Mouse (Mus musculus) hindbrain, postnatal 0 days (tissue): ENCODE results near the gene Bend6. TPM values are rescaled to one million over a fixed set of nuclear protein-coding genes. Genes with fewer than 3 reads are reported as not detected.
A peak's percentile ranks its signal among the peaks of the same experiment; 100 is the strongest.
"Not testable (repeated sequence)": the region's sequence is repeated elsewhere in the genome, so short reads cannot be mapped to it uniquely, and the experiment has no call there.

ENCODE experiments used
- ATAC-seq: fragments of 200-750 bp; cut with Nextera tagmentation; 2 replicates; pipeline ENCODE4 v1.8.0; 2017; ENCODE audit warnings: mild to moderate bottlenecking, moderate TSS enrichment, moderate library complexity
- DNase-seq: peaks from one replicate; pipeline ENCODE4 v3.0.0-alpha.2; 2015; ENCODE audit warnings: low spot score
- H3K27ac ChIP-seq: fragments of 300-500 bp; sonication (generic); 2 replicates; pipeline ENCODE4 v1.5.1; 2014; ENCODE audit warnings: mild to moderate bottlenecking
- H3K27me3 ChIP-seq: fragments of 300-500 bp; sonication (generic); 2 replicates; pipeline ENCODE4 v1.6.1; 2014; ENCODE audit warnings: low read length, mixed read lengths; ENCODE audit not compliant: insufficient read depth
- H3K36me3 ChIP-seq: fragments of 300-500 bp; sonication (generic); 2 replicates; pipeline ENCODE4 v1.6.1; 2014; ENCODE audit warnings: low read length, mixed read lengths; ENCODE audit not compliant: insufficient read depth
- H3K4me1 ChIP-seq: fragments of 300-500 bp; sonication (generic); 2 replicates; pipeline ENCODE4 v1.6.1; 2014; ENCODE audit warnings: antibody characterized with exemption, low read length, mixed read lengths; ENCODE audit not compliant: insufficient read depth
- H3K4me2 ChIP-seq: fragments of 300-500 bp; sonication (generic); 2 replicates; pipeline ENCODE4 v1.6.1; 2014; ENCODE audit warnings: low read depth, mild to moderate bottlenecking, low read length, moderate library complexity, mixed read lengths
- H3K4me3 ChIP-seq: fragments of 300-500 bp; sonication (generic); 2 replicates; pipeline ENCODE4 v1.5.1; 2014; ENCODE audit warnings: low read length
- H3K9ac ChIP-seq: fragments of 300-500 bp; sonication (generic); replicated peaks from 2 replicates; pipeline ENCODE4 v1.6.1; 2014; ENCODE audit warnings: mild to moderate bottlenecking, low read length, moderate library complexity, mixed read lengths
- H3K9me3 ChIP-seq: fragments of 300-500 bp; sonication (generic); 2 replicates; pipeline ENCODE4 v1.6.1; 2016; ENCODE audit warnings: low read length, mixed read lengths
- CTCF ChIP-seq: IDR thresholded peaks from 2 replicates; pipeline ENCODE4 v1.5.1; 2016; ENCODE audit warnings: antibody characterized with exemption, control low read depth, low read depth
- WGBS: fragments of 180-500 bp; shearing (Covaris S2); extraction: QIAGEN DNeasy Blood & Tissue Kit; methylation state at CpG from one replicate; pipeline ENCODE4 v1.1.7; 2014; 5-methylcytosine and 5-hydroxymethylcytosine counted together
- polyA plus RNA-seq: library from polyadenylated mRNA; unstranded; fragments of >200 nt; fragmentation: Nextera tagmentation; extraction: Ambion mirVana; gene quantifications from 2 replicates; pipeline ENCODE4 v1.2.1, GENCODE M21; 2015
- total RNA-seq: library from RNA; depleted of rRNA; stranded (reverse); fragments of >200 nt; gene quantifications from 2 replicates; pipeline ENCODE4 v1.2.3, GENCODE M21; 2014

The Bend6 gene
- total and polyA plus RNA-seq, 2 experiments from 2014 or later, result 97.8 to 107 TPM

DNA sequence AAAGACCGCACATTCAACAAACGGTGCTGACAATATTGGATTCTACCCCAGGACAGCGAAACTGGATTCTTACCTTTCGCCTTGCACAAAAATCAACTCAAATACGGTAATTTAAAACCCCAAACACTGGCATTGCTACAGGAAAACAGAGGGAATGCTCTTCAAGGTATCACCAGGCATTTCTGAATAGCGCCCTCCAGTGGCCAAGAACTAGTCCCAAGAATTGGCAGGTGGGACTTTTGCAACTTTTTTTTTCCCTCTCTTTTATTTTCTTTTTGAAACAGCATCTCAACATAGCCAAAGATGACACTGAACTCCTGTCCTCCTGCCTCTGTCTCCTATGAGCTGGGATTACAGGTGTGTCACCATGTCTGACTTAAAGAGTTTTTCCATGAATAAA lies 31.9 kb downstream of the Bend6 start:
- peak; percentile 48 for DNase-seq
- TF ChIP-seq CTCF, result peak; percentile 49

GRCm38 (mm10) chr1:33873561-33873960 lies 34.1 kb downstream of the Bend6 start:
- Histone ChIP-seq H3K4me3 (no peak overlapping the region), H3K36me3 (no peaks in the 10 kb centered on the region; the same call in 1 of the 2 replicates), H3K4me1 (no peaks in the 10 kb centered on the region), H3K27ac (no peak overlapping the region), H3K9ac (no peak overlapping the region), H3K4me2 (no peak overlapping the region), H3K27me3 (no peaks in the 10 kb centered on the region), H3K9me3 (no peaks in the 10 kb centered on the region)
- 70% methylated on average over 5 of the region's 5 CpGs for WGBS
- no peak for ATAC-seq
- DNase-seq, result no peak
- TF ChIP-seq CTCF, result no peak

More for the DNA sequence above, 31.9 kb downstream of the Bend6 start:
- 51% methylated on average over 6 of the region's 6 CpGs for WGBS
- no peak overlapping the region for H3K9ac ChIP-seq
- no peak overlapping the region for H3K4me2 ChIP-seq
- H3K36me3 ChIP-seq, result no peaks in the 10 kb centered on the region; the same call in 1 of the 2 replicates
- no peaks in the 10 kb centered on the region for H3K27me3 ChIP-seq
- no peaks in the 10 kb centered on the region for H3K4me1 ChIP-seq
- no peak overlapping the region for H3K4me3 ChIP-seq
- no peak overlapping the region for H3K27ac ChIP-seq
- ATAC-seq, result no peak
- H3K9me3 ChIP-seq, result no peaks in the 10 kb centered on the region

DNA sequence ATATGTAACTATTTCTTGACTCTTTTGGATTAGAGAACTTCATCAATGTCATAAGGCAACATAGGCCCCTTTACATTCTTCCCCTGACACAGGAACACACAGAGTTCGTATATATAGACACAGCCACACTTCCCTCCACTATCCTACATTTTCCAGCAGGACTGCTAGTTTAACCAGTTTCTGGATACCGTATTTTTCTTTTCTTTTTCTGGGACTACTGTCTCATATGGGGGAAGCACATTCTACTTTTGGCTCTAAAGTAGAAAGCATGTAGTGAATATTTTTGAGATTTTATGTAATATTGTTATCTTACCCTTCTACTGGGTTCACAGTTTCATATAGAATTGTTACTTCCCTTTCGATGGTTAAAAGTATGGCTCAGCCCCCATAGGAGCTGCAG lies 38.2 kb downstream of the Bend6 start:
- ATAC-seq (no peak), DNase-seq (no peak)
- WGBS, result 92% methylated on average over 3 of the region's 3 CpGs
- Histone ChIP-seq H3K9ac (no peak overlapping the region), H3K4me3 (no peak overlapping the region), H3K27me3 (no peaks in the 10 kb centered on the region), H3K4me1 (no peaks in the 10 kb centered on the region), H3K4me2 (no peak overlapping the region), H3K36me3 (no peaks in the 10 kb centered on the region; the same call in 1 of the 2 replicates), H3K27ac (no peak overlapping the region), H3K9me3 (no peaks in the 10 kb centered on the region)
- TF ChIP-seq CTCF, result no peak

GRCm38 (mm10) chr1:33869031-33869430 lies 38.6 kb downstream of the Bend6 start:
- no peak for DNase-seq
- Histone ChIP-seq H3K4me2 (no peak overlapping the region), H3K9me3 (no peaks in the 10 kb centered on the region), H3K27me3 (no peaks in the 10 kb centered on the region), H3K4me1 (no peaks in the 10 kb centered on the region), H3K4me3 (no peak overlapping the region), H3K9ac (no peak overlapping the region), H3K36me3 (no peaks in the 10 kb centered on the region; the same call in 1 of the 2 replicates), H3K27ac (no peak overlapping the region)
- TF ChIP-seq CTCF, result no peak
- no peak for ATAC-seq
- 82% methylated on average over 2 of the region's 2 CpGs for WGBS

DNA sequence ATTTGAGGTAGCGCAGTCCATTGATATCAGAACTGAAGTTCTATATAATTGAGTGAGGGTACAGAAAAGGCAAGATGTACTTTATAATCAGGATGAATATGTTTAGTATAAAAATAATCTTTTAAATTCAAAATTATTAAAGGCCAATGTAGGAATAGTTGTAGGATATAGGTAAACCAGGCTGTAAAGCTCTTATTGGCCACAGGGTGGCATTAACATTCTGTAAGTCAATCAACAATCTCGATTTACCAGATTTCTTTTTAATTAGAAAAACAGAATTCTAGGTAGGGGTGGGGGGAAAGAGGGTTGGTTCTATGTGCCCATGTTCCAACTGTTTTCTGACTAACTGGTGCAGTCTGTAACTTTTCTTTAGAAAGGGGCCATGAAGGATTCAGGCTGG lies 60.8 kb downstream of the Bend6 start:
- H3K9me3 ChIP-seq, result no peaks in the 10 kb centered on the region
- no peaks in the 10 kb centered on the region for H3K4me1 ChIP-seq
- 0 out of 2 replicates have a peak, but pooled peaks have one; percentile 23 for TF ChIP-seq CTCF
- no peak overlapping the region for H3K9ac ChIP-seq
- ATAC-seq, result no peak
- no peak for DNase-seq
- H3K36me3 ChIP-seq, result no peaks in the 10 kb centered on the region
- no peaks in the 10 kb centered on the region for H3K27me3 ChIP-seq
- WGBS, result 97% methylated on average over 2 of the region's 2 CpGs
- H3K4me2 ChIP-seq, result no peak overlapping the region
- H3K27ac ChIP-seq, result no peak overlapping the region
- H3K4me3 ChIP-seq, result no peak overlapping the region

DNA sequence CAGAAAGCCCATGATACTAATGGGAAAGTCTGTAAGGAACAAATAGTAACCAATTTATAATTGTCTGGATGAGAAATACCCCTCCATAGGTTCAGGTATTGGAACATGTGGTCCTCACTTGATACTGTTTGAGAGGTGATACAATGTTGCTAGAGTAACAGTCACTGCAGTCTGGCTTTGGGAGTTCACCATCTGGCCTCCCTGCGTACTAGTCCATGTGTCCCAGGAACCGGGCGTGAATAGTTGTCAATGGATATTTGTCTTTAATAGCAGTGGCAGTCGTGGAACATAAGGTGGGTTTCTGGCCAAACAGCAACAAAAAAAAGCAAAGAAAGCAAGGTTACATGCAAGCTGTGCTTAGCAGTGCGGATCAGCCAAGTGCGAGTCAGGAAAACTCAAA lies 63.8 kb downstream of the Bend6 start:
- WGBS, result 55% methylated on average over 6 of the region's 6 CpGs
- H3K27me3 ChIP-seq, result no peaks in the 10 kb centered on the region
- ATAC-seq (no peak), DNase-seq (peak; percentile 8)
- no peak overlapping the region for H3K4me2 ChIP-seq
- H3K36me3 ChIP-seq, result no peaks in the 10 kb centered on the region
- no peaks in the 10 kb centered on the region for H3K9me3 ChIP-seq
- no peak for TF ChIP-seq CTCF
- H3K9ac ChIP-seq, result no peak overlapping the region
- no peaks in the 10 kb centered on the region for H3K4me1 ChIP-seq
- no peak overlapping the region for H3K4me3 ChIP-seq
- H3K27ac ChIP-seq, result no peak overlapping the region

DNA sequence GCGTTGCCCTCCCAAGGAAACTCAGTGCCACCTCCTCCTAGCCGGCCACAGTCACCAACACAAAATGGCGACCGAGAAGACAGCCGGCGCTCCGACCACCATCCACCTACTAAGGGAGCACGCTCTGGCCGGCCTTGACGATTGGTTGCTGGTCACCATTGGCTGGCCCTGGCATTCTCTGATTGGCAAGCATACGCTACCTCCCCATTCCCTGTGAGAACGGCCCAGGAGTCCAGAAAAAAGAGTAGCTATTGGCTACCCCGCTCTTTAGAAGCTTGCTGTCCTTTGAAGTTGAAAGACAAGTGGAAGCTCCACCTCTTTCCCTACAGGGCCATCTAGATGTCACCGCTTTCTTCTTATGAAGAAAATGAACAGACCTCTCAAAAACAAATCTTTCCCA lies 68.7 kb downstream of the Bend6 start:
- not testable (repeated sequence) for H3K27me3 ChIP-seq, H3K27ac ChIP-seq, H3K9ac ChIP-seq, H3K4me2 ChIP-seq, DNase-seq, H3K4me3 ChIP-seq, ATAC-seq, H3K4me1 ChIP-seq, H3K36me3 ChIP-seq, H3K9me3 ChIP-seq
- 93% methylated on average over 14 of the region's 14 CpGs for WGBS
